Mouse (Mus musculus): ENCODE measurements around the gene Prrc2a. TPM values are rescaled to one million over a fixed set of nuclear protein-coding genes. Genes with fewer than 3 reads are reported as not detected.
A peak's percentile ranks its signal among the peaks of the same experiment; 100 is the strongest.

Gene Prrc2a
- total RNA-seq, 4 experiments from 2014 or later = 302 to 328 (median 308) TPM

DNA sequence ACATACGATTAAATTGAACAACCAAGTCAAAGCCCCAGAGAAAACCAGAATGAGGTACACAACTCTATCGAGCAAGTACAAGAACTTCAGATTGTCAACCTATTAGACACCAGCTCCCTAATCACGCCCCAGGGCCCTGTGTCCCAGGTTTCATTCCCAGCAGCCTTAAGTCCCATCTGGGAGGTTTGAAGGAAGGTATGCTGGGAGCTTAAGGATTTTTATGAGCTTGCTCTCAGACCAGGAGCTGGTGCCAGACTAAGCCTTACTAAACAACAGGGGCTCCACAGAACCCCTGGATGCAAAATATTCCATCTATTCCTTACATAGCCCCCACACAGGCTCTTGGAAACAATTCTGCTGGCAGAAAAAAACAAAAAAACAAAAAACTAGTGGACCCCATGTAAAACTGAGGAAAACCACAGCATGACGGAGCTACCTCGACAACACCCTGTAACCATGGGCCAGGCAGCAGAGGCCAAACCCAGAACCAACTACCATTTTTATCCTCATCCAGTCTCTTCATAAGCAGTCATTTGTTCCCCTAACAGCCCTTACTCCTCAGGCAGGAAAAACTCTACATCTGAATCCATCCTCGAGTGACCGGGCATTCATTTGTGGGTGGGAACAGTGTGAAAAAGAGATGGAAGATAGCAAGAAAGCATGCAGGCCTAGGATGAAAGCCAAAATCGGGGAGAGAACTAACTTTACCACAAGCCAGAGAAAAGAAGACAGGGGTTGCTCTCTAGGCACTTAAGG lies 1.2 kb downstream of the Prrc2a start:
- DNase-seq (ENCODE audit: low spot score in 2 of 2) = no peak

DNA sequence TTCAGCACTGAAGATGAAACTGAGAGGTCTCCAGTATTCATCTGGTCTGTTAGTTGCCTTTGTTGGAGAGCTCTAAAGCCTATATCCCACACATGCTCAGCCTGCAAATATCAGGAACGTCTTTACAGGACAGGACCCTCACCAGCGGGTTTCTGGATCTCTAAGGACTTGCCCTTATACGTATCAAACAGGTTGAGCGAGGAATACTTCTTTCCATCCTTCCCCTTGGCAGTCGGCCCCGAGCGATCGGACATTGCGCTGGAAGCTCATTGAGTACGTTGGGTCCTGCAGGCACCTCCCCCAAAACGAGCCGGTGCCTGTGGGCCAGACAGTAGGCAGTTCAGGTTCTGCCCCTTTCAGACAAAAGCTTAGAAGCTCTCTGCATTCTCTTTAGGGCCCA lies 2.0 kb downstream of the Prrc2a start:
- no peak for DNase-seq (ENCODE audit: low spot score in 2 of 2)

DNA sequence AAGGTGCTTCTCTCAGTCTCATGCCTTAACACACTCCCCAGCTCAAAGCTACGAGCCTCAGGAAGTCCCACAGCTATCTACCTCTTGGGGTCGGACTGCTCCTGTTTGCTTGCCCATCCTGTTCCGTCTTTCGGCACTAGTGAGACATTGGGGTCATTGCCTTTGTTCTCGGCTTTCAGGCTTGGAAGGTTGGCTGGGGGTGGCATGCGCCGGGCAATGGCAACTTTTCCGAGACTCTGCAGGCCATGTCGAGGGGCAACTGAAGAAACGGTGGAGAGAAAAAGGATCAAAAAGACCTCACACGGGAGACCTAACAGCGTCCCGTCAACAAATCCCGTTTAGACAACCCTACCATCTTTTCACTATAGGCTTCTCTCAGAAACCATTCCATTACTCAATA lies 2.6 kb downstream of the Prrc2a start:
- no peak for DNase-seq (ENCODE audit: low spot score in 2 of 2)

DNA sequence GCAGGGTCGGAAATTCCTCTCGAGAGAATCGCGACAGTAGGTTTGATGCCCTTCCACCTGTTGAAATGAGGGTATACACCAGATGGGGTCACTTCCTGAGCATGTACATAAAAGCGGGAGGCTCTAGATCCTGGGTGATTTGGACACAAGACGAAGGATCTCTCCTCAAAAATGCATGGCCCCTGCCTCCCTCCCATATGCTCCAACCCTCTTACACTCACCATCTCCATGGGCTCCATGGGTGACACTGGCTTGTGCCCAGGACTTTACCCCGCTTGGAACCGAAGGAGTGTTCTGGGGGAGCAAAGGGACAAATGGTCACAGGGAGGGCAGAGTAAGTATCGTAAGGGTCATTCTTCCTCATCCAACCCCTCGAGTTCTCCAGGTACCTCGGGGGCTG lies 3.3 kb downstream of the Prrc2a start:
- no peak for DNase-seq (ENCODE audit: low spot score in 2 of 2)

DNA sequence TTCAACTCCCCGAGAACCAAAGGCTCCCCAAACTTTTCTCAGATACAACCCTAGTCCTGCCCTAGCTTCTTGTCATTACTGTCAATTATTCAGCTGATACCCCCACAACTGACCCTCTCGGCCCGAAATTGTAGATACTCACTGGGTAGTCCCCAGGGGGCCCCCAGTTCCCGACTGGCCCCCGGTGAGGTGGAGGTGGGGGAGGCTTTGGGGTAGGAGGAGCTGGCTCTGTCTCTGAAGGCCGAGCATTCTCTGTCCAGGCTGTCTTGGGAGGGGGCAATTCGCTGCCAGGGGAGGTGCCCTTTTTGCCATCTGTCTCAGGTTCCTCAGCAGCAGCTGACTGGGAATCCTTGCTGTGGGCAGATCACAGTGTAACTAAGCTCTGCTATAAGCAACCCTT lies 5.1 kb downstream of the Prrc2a start:
- no peak for DNase-seq (ENCODE audit: low spot score in 2 of 2)

DNA sequence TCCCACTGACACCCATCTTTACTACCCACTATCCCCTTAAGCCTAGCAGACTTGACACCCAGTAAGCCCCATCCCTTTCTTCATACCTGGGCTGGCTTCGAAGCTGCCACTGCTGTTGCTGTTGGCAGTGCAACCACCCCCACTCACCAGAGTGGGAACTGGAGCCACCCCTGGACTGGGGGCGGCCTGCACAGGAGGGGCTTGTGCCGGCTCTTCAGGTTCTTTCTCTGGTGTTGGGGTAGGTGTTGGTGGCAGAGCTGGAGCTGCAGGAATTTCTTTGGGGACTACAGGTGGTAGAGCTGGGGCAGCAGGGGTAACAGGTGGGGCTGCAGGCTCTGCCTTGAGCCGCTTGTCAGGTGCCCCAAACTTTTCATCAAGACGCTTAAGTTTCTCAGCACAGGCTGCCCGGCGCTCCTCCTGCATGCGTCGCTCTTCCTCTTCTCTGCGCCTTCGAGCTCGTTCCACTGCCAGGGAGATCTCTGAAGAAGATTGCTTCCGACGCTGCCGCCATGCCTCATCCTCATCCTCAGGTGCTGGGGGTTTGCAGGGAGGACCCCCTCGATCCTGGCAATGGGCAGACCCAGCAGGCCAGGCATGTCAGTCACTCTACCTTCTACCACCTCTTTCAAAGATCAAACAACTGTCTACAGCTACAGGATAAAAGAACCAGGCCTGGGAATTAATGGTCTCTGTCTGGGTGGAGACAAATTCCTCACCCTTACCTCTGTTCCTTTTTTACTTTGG lies 5.7 kb downstream of the Prrc2a start:
- no peak for DNase-seq (ENCODE audit: low spot score in 2 of 2)

DNA sequence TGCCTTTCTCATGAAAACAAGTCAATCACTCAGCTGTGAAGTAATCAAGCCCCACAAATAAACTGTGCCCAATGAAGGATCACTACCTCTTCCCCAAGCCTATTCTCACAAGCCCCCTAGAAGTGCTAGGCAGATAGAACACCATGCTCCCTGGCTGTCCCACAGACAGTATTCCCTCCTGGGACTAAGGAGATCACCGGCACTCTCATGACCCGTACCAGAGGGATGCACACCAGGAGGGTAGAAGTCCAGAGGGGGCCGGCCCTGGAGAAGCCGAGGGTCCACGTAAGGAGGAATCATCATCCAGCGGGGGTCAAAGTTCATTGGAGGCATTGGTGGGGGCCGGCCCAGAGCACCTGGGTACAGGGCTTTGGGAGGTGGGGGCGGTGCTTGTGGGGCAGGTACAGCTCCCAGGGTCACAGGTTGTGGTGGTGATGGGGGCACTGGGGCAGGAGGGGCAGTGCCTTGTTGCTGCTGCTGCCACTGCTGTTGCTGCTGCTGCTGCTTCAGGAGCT lies 7.0 kb downstream of the Prrc2a start:
- no peak for DNase-seq (ENCODE audit: low spot score in 2 of 2)

DNA sequence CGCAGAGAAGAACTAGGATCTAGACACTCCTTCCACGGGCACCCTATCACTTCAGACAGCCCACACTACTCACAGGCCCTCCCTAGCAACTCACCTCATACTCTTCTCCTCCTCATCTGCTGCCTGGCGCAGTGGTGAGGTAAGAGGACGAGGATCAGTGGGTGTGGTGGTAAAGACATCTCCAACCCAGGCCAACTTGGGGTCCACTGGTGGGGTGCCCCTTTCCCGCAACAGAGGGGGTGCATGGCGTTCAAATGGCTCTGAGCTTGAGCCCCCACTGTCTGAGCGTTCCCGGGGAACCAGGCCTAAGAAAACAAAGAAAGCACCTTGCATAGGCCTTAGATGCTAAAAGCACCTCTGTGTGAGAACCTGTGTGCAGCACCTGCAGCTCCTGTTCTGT lies 7.4 kb downstream of the Prrc2a start:
- no peak for DNase-seq (ENCODE audit: low spot score in 2 of 2)

DNA sequence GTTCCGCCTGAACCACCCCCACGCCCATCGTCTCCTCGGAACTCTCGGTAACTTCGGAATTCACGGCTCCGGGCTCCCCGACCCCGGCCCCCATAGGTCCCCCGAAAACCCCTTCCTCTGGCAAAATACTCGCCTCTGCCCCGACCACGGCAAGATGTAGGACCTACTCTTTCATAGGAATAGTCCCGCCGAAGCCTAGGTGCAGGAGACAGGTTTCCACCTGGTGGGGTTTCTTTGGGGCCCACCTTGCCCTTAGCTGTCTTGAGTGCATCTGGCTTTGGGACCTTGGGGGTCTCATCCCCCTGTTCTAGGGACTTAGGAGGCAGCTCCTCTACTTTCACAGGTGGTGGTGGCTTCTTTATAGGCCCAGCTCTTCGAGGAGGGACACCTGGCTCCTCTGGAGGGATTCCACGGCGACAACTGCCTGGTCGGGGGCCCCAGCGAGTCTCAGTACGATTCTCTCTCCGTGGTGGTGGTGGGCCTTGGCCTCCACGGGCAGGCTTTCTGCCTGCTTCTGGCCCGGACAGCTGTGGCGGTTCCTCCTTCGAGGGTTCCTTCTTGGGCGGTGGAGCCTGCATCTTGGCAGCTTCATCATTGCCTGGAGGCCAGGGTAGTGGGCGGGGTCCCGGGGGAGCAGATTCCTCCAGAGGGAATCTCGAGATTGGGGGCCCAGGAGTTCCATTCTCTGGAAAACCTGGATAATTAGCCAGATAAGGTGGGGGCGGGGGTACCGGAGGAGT lies 8.1 kb downstream of the Prrc2a start:
- DNase-seq (ENCODE audit: low spot score in 2 of 2) = no peak

DNA sequence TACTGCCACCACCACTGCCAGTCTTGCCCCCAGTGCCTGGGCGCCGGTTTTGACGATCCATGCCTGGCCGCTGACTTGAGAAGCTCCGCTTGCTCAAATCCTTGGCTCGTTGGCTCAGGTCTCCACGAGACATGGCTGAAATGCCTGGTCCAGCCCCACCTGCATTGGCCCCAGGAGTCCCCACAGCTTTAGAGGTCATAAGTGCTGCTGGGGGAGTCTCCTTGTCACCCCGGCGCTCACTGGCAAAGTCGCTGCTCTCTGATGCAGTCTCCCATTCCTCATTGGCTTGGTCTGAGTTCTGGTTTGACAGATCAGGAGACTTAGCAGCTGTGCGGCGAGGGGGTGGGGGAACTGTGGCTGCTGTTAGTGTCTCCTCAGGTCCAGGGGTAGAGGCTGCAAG lies 9.2 kb downstream of the Prrc2a start:
- no peak for DNase-seq (ENCODE audit: low spot score in 2 of 2)

DNA sequence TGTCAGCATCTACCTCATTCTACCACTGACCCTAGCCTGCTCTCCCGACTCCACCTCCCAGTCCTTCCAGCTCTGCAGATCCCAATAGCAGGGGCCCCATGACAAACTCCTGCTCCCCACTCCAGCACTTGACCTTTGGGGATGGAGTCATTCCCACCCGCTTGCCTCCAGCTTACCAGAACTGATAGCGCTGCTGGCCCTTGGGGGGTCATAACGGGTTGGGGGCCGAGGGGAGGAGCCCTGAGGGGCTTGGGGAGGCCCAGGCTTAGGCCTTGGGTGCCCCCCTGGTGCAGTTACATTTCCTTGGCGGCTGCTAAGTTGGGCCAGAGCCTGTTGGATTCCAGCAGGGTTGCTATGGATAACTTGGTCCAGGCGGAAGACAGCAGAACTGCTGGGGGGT lies 10.1 kb downstream of the Prrc2a start:
- DNase-seq (ENCODE audit: low spot score in 2 of 2) = no peak

DNA sequence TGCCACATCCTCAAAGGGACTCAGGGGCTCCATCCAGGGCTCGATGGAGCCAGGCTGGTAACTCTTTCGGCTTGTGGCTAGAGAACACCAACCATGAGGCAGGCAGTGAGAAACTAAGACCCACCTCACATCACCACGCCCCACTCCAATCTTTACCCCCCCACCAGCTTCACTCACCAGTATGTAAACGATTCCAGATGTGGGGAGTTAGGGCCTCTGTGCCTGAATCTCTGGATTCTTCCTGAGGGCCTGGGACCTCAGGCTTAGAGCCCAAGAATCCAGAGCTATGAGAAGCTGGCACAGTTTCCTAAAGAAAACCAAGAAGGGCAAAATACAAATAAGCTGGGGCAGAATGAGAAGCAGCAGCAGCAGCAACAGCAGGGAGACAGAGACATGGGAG lies 10.8 kb downstream of the Prrc2a start:
- no peak for DNase-seq (ENCODE audit: low spot score in 2 of 2)

DNA sequence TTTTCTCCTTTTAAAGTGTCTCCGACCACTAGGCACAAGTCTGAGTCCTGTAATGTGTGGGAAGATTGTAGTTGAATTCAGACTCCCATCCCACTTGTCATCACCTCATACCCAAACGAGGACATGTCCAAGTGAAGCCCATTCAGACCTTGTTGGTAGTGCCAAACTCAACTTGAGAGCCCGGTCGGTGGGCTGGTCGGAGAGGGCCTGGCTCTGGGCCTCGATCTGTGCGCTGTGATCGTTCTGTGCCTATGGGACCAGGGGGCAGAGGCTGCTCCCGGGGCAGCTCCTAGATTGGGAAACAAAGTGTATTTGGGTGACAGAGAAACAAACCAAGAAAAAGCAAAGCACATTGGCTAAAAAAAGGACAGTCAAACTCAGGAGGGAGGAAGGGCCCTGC lies 11.6 kb downstream of the Prrc2a start:
- DNase-seq (ENCODE audit: low spot score in 2 of 2) = no peak

DNA sequence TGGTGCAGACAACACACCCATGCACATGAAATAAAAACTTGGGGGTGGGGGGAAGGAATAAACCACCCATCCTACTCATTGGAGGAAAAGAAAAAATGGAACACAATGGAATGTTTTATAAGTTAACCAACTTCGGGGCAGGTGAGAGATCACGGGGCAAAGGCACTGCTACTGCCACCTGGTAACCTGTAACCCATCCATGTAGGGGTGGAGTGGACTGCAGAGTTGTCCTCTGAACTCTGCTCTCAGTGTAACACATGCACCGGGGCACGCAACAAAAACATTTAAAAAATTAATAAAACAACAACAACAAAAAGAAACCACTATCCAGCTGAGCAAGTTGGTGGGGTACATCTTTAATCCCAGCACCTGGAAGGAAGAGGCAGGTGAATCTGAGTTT lies 12.6 kb downstream of the Prrc2a start:
- no peak for DNase-seq (ENCODE audit: low spot score in 2 of 2)

DNA sequence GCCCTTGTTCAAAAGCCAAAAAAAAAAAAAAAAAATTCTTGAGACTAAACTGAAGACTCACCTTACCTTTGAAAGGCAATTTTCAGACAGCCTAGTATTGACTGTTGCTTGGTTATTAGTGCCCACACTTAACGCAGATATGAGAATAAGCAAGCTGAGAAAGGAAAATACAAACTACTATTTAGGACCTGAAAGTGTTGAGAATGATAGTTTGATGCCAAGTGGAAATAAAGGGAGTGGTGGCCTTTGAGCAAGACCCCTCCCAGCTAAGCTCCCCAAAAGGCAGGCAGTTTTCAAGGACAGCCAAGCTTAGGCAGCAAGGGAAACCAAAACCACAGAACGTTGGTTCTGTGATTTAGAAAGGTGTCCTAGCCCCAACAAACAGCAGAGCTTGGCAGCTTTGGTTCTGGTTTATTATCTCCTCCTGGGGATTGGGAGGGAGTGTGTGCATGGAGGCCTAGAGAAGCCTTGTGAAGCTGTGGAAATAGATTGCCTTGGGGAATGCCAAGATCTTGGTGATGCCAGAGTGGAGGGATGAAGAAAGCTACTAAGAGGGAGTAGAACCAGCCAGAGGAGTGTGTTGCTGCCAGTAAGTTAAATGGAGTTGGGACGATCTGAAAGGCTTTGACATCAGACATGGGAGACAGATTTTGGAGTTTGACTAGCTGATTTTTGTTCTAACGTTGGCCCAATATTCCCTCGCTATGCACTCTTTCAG lies 16.6 kb downstream of the Prrc2a start:
- DNase-seq (ENCODE audit: low spot score in 2 of 2) = no peak

DNA sequence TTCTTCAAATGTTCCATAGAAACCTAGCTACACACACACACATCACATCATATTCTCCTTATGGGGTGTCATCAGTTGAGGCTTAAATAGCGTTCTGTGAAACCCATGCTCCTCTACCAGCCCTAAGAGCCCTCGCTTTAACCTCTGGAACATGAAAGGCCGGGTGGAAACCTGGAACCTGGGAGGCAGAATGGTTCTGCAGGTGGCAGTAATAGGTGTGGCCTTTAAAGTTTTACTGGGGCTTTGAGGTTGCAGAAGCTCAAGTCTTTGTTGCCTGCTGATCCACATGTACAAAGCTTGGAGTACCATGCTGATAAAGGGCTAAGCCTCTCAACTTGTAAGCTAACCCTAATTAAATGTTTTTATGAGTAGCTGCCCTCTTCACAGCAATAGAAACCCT lies 17.3 kb downstream of the Prrc2a start:
- DNase-seq (ENCODE audit: low spot score in 2 of 2) = no peak

DNA sequence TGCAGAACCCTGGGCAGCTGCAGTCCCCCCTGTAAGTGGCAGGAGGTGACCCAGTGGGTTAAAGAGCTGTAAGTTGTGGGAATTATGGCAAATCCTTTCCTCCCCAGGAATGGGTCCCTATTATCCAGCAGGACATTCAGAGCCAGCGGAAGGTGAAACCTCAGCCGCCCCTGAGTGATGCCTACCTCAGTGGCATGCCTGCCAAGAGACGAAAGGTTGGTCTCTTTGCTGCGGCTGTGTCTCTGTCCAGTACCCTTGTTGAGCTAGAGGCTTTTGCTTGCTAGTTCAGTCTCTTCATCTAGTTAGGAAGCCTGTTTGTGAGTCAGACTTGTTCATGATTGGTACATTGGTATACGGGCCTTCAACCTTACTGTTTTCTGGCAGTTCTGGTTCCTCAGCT lies 18.6 kb downstream of the Prrc2a start:
- no peak for DNase-seq (ENCODE audit: low spot score in 2 of 2)

DNA sequence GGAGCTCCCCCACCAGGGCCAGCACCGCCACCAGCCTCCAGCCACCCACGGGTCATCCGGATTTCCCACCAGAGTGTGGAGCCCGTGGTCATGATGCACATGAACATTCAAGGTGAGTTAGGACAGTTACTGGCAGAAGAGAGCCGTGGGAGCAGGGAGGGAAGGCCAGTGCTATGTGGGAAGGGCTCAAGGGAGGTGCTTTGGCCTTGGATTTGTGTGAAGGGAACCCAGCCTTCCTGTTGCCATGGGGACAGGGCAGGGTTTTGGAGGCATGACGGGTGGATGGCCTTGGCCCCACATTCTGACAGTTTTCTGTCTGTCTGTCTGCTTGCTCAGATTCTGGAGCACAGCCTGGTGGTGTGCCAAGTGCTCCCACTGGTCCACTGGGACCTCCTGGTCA lies 22.7 kb downstream of the Prrc2a start:
- DNase-seq (ENCODE audit: low spot score in 2 of 2) = no peak

DNA sequence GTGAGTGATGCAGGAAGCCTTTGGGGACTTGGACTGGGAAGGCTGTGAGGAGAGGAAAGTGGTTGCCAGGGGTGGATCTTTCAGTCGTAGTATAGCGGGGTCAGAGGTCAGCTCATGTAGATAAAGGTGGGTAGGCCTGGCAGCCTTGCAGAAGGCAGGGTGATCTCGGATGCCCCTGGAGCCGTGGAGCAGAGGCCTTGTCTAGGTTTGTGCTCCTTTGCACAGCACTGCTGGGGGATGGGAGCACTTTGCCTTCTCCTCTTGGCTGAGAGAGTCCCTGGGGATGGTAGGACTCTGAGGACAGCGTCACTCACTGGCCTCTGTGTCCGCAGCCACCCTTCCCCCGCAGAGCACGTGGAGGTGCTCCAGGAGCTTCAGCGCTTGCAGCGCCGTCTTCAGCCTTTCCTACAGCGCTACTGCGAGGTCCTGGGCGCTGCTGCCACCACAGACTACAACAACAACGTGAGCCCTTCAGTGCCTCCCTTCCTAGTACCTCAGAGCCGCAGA lies 24.2 kb downstream of the Prrc2a start:
- DNase-seq (ENCODE audit: low spot score in 2 of 2) = no peak

DNA sequence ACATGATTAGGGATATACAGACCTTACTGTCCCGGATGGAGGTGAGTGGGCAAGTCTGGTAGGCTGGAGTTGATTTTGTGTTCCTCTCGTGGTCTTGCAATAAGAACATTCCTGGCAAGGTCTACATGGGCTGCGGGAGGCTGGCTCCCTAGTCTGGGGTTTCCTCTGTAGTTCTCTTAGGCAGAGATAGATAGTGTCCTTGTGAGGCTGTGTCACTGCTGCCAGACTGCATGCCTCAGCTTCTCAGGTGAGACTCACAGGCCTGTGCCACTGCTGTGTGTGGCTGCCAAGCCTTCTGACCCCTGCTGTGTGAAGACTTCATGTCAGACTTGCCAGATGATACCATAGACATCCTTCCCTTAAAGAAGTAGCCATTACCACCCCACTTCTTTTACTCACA lies 25.4 kb downstream of the Prrc2a start:
- no peak for DNase-seq (ENCODE audit: low spot score in 2 of 2)

DNA sequence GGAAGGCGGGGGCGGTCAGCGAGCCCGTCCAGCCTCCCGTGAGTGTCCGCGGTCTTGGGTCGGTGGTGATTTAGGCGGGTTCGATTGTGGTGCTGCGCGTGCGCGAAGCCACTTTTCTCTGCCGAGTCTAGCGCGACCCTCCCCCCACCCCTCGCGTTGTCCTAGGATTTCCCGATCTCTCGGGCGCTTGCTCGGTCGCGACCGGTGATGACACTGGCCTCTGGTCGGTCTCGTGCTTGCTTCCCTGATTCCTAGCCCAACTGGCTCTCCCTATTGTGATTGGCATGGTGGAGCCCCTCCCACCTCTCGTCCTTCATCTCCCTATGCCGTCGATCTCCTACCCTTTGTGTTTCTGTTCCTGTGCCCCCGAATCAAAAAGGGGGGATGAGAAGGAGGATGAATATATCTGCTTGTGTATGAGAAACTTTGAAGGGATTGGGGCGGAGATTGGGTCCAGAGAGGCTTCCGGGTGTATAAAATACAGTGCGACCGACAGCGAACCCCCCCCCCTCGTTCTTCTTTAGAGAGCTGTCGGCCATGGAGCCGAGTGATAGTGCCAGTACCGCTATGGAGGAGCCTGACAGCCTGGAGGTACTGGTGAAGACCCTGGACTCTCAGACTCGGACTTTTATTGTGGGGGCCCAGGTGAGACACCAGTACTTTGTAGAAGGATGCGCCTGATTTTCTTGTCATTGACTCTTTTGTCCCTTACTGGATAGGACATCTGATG lies 28.9 kb downstream of the Prrc2a start:
- peak in 1 of 2 experiments; percentile 56 for DNase-seq (ENCODE audit: low spot score in 2 of 2)

All from layer of hippocampus, adult 8-10 months (tissue).